Mouse (Mus musculus) G1E (cell line): ENCODE results near the gene Arsg.

ENCODE experiments used
- CTCF ChIP-seq: IDR thresholded peaks from 2 replicates; pipeline ENCODE4 v1.5.1; 2012; ENCODE audit warnings: low read depth, low read length, inconsistent platforms, mixed read lengths
- GATA1 ChIP-seq: IDR thresholded peaks from 2 replicates; pipeline ENCODE4 v1.6.1; 2012; ENCODE audit warnings: borderline replicate concordance, low read length, inconsistent platforms, mixed read lengths
- GATA2 ChIP-seq: IDR thresholded peaks from 2 replicates; pipeline ENCODE4 v1.6.1; 2012; ENCODE audit warnings: low read depth, low read length, inconsistent platforms, borderline replicate concordance
- POLR2AphosphoS5 ChIP-seq: IDR thresholded peaks from 2 replicates; pipeline ENCODE4 v1.6.1; 2012; ENCODE audit warnings: low read depth, low read length, inconsistent platforms; ENCODE audit not compliant: insufficient replicate concordance
- TAL1 ChIP-seq: conservative IDR thresholded peaks from 2 replicates; pipeline ENCODE4 v1.6.1; 2012; ENCODE audit warnings: low read depth, low read length, inconsistent platforms, mixed read lengths

DNA sequence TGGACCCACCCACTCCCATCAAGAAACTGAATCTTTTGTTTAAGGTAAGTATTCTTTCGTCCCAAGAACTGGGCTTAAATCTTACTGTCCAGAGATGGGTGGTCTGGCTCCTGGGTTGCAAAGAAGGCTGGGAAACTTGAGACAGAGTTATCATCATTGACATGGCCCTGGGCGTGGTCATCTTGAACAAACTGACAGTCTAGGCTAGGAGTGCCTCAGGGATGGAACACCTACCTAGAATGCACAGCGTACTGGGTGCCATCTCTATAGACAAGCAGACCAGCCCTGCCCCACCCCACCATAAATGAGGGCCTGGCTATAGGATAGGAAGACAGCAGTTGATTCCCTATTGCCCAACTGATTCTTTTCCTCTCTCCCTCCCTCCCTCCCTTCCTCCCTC lies 44.6 kb downstream of the Arsg start:
- no peak for TF ChIP-seq CTCF
- no peak for TF ChIP-seq TAL1
- TF ChIP-seq POLR2AphosphoS5 = no peak
- TF ChIP-seq GATA1 = no peak
- no peak for TF ChIP-seq GATA2
